Mouse (Mus musculus) liver (tissue): ENCODE data around the gene Syce3.
A peak's percentile ranks its signal among the peaks of the same experiment; 100 is the strongest.

ENCODE experiments used
- DNase-seq: peaks from one replicate; pipeline ENCODE4 v3.0.0-alpha.2; 2020; ENCODE audit warnings: mixed read lengths

Syce3 gene

GRCm38 (mm10) chr15:89365141-89365551 lies 45.2 kb downstream of the Syce3 start:
- no peak for DNase-seq

GRCm38 (mm10) chr15:89363051-89363450 lies 47.3 kb downstream of the Syce3 start:
- no peak for DNase-seq

GRCm38 (mm10) chr15:89358784-89359183 lies 51.5 kb downstream of the Syce3 start:
- no peak for DNase-seq

GRCm38 (mm10) chr15:89356372-89356771 lies 53.9 kb downstream of the Syce3 start:
- DNase-seq: peak; percentile 93

GRCm38 (mm10) chr15:89355241-89356187 lies 54.8 kb downstream of the Syce3 start, which contains the start of the genes Lmf2 and Ncaph2:
Lmf2 (minus strand) TSS chr15:89355659.
Ncaph2 (plus strand) TSS chr15:89355719.
- peak; percentile 97 for DNase-seq

GRCm38 (mm10) chr15:89354455-89354854 lies 55.8 kb downstream of the Syce3 start:
- no peak for DNase-seq

GRCm38 (mm10) chr15:89353837-89354236 lies 56.5 kb downstream of the Syce3 start:
- no peak for DNase-seq

- DNase-seq: no peak
These were observed 57.5 kb downstream of the Syce3 start for GRCm38 (mm10) chr15:89352795-89353194.

- DNase-seq: no peak
These were observed 58.2 kb downstream of the Syce3 start for GRCm38 (mm10) chr15:89352054-89352453.

- DNase-seq: no peak
These were observed 59.0 kb downstream of the Syce3 start for GRCm38 (mm10) chr15:89351302-89351701.

GRCm38 (mm10) chr15:89350447-89350846 lies 59.9 kb downstream of the Syce3 start:
- DNase-seq: no peak

GRCm38 (mm10) chr15:89343325-89343724 lies 67.0 kb downstream of the Syce3 start:
- no peak for DNase-seq

- DNase-seq: no peak
These were observed 68.6 kb downstream of the Syce3 start for GRCm38 (mm10) chr15:89341678-89342077.
